Mouse (Mus musculus): ENCODE data around the gene Hpn. TPM values are rescaled to one million over a fixed set of nuclear protein-coding genes. Genes with fewer than 3 reads are reported as not detected.

Hpn gene
- total RNA-seq, 2 experiments from 2014 or later: 2.0 to 3.3 TPM

- DNase-seq (ENCODE audit: low spot score in 2 of 2): no peak
- intact Hi-C loops (cut with DNase I): no loop called here
Measured at GRCm38 (mm10) chr7:31145596-31146160, 30.6 kb upstream of the Hpn start.

GRCm38 (mm10) chr7:31144886-31145285, 29.8 kb upstream of the Hpn start:
- DNase-seq (ENCODE audit: low spot score in 2 of 2): peak in 1 of 2 experiments; percentile 13

GRCm38 (mm10) chr7:31140941-31141340, 25.9 kb upstream of the Hpn start:
- no peak for DNase-seq (ENCODE audit: low spot score in 2 of 2)

More at GRCm38 (mm10) chr7:31144886-31145285, 29.8 kb upstream of the Hpn start:
- intact Hi-C loops (cut with DNase I): no loop called here

GRCm38 (mm10) chr7:31140302-31140701, 25.2 kb upstream of the Hpn start:
- intact Hi-C loops (cut with DNase I): no loop called here
- DNase-seq (ENCODE audit: low spot score in 2 of 2): no peak

More at GRCm38 (mm10) chr7:31140941-31141340, 25.9 kb upstream of the Hpn start:
- intact Hi-C loops (cut with DNase I): no loop called here

GRCm38 (mm10) chr7:31139765-31140164, 24.7 kb upstream of the Hpn start:
- DNase-seq (ENCODE audit: low spot score in 2 of 2): peak; percentile 70 to 82
- intact Hi-C loops (cut with DNase I): no loop called here

GRCm38 (mm10) chr7:31135717-31136116, 20.6 kb upstream of the Hpn start:
- DNase-seq (ENCODE audit: low spot score in 2 of 2): no peak

GRCm38 (mm10) chr7:31131866-31132265, 16.8 kb upstream of the Hpn start:
- intact Hi-C loops (cut with DNase I): loop anchor here (5.0 kb wide), 1 partner anchor 45 kb away; no protein-coding TSS in a partner anchor
- DNase-seq (ENCODE audit: low spot score in 2 of 2): no peak

More at GRCm38 (mm10) chr7:31135717-31136116, 20.6 kb upstream of the Hpn start:
- intact Hi-C loops (cut with DNase I): no loop called here

- intact Hi-C loops (cut with DNase I): loop anchor here (5.0 kb wide), 1 partner anchor 46 kb away; no protein-coding TSS in a partner anchor
- DNase-seq (ENCODE audit: low spot score in 2 of 2): peak; percentile 65 to 74
Measured at GRCm38 (mm10) chr7:31130841-31131240, 15.8 kb upstream of the Hpn start.

- no peak for DNase-seq (ENCODE audit: low spot score in 2 of 2)
- intact Hi-C loops (cut with DNase I): loop anchor here (5.0 kb wide), 1 partner anchor 47 kb away; no protein-coding TSS in a partner anchor
Measured at GRCm38 (mm10) chr7:31130197-31130596, 15.1 kb upstream of the Hpn start.

GRCm38 (mm10) chr7:31128157-31128705, 13.1 kb upstream of the Hpn start:
- intact Hi-C loops (cut with DNase I): no loop called here
- DNase-seq (ENCODE audit: low spot score in 2 of 2): no peak

- intact Hi-C loops (cut with DNase I): no loop called here
- DNase-seq (ENCODE audit: low spot score in 2 of 2): peak; percentile 76 to 79
Measured at GRCm38 (mm10) chr7:31126851-31127724, 12.0 kb upstream of the Hpn start, which contains the start of gene Scn1b. Gene Scn1b (minus strand): TSS chr7:31127003.

GRCm38 (mm10) chr7:31126211-31126751, 11.2 kb upstream of the Hpn start:
- DNase-seq (ENCODE audit: low spot score in 2 of 2): peak in 1 of 2 experiments; percentile 68
- intact Hi-C loops (cut with DNase I): no loop called here

- no peak for DNase-seq (ENCODE audit: low spot score in 2 of 2)
- intact Hi-C loops (cut with DNase I): no loop called here
Measured at GRCm38 (mm10) chr7:31125116-31125515, 10.0 kb upstream of the Hpn start.

GRCm38 (mm10) chr7:31124381-31124780, 9.3 kb upstream of the Hpn start:
- intact Hi-C loops (cut with DNase I): no loop called here
- no peak for DNase-seq (ENCODE audit: low spot score in 2 of 2)

- DNase-seq (ENCODE audit: low spot score in 2 of 2): no peak
- intact Hi-C loops (cut with DNase I): no loop called here
Measured at GRCm38 (mm10) chr7:31123697-31124096, 8.6 kb upstream of the Hpn start.

GRCm38 (mm10) chr7:31122641-31123631, 7.8 kb upstream of the Hpn start:
- no peak for DNase-seq (ENCODE audit: low spot score in 2 of 2)
- intact Hi-C loops (cut with DNase I): no loop called here

GRCm38 (mm10) chr7:31119556-31119955, 4.5 kb upstream of the Hpn start:
- intact Hi-C loops (cut with DNase I): no loop called here
- DNase-seq (ENCODE audit: low spot score in 2 of 2): no peak

- intact Hi-C loops (cut with DNase I): no loop called here
- DNase-seq (ENCODE audit: low spot score in 2 of 2): no peak
Measured at GRCm38 (mm10) chr7:31118486-31118885, 3.4 kb upstream of the Hpn start.

- DNase-seq (ENCODE audit: low spot score in 2 of 2): no peak
- intact Hi-C loops (cut with DNase I): no loop called here
Measured at GRCm38 (mm10) chr7:31117465-31117864, 2.4 kb upstream of the Hpn start.
